Mouse (Mus musculus): ENCODE measurements around the gene Actg1. TPM values are rescaled to one million over a fixed set of nuclear protein-coding genes. Genes with fewer than 3 reads are reported as not detected.

Gene Actg1
- total RNA-seq, 2 experiments from 2014 or later, result 949 to 1,134 TPM

Small RNA genes within 50 kb of the gene (microRNA-seq; reads per million reads assigned to microRNA genes)
- gene Gm23419, result not detected
- gene Mir6935, result 1.3 reads per million

Other genes starting within 250 kb of the Actg1 start
- 10 to 100 TPM; 14.8 to 16.9 TPM for gene Tepsin, start 249.8 kb downstream of the Actg1 start, total RNA-seq (2021)
- 10 to 100 TPM; 50.2 to 53.5 TPM for gene Ndufaf8, start 249.6 kb downstream of the Actg1 start, total RNA-seq (2021)
- gene Slc38a10, start 197.2 kb downstream of the Actg1 start, total RNA-seq (2021), result 100 to 1,000 TPM; 132 to 147 TPM
- gene Bahcc1, start 115.6 kb downstream of the Actg1 start, total RNA-seq (2021), result 10 to 100 TPM; 25.3 to 26.7 TPM
- gene Fscn2, start 13.0 kb upstream of the Actg1 start, total RNA-seq (2021), result under 1 TPM; 0.39 to 0.51 TPM
- 10 to 100 TPM; 34.5 to 35.6 TPM for gene Faap100, start 30.2 kb upstream of the Actg1 start, total RNA-seq (2021)
- 10 to 100 TPM; 76.3 to 77.5 TPM for gene Nploc4, start 89.2 kb upstream of the Actg1 start, total RNA-seq (2021)
- 10 to 100 TPM in 1 of 2 experiments, 1 to 10 TPM in 1; 7.1 to 10.2 TPM for gene Tspan10, start 94.1 kb upstream of the Actg1 start, total RNA-seq (2021)
- under 1 TPM in 1 of 2 experiments, not detected in 1; 0.25 TPM for gene Pde6g, start 105.0 kb upstream of the Actg1 start, total RNA-seq (2021)
- 10 to 100 TPM; 34.6 to 43.3 TPM for gene Oxld1, start 109.5 kb upstream of the Actg1 start, total RNA-seq (2021)
- 10 to 100 TPM; 19.0 to 21.4 TPM for gene Ccdc137, start 109.6 kb upstream of the Actg1 start, total RNA-seq (2021)
- gene Arl16, start 119.1 kb upstream of the Actg1 start, total RNA-seq (2021), result 10 to 100 TPM; 24.4 to 26.8 TPM
- 100 to 1,000 TPM; 105 to 107 TPM for gene Mrpl12, start 136.1 kb upstream of the Actg1 start, total RNA-seq (2021)
- 100 to 1,000 TPM; 102 to 103 TPM for gene Slc25a10, start 143.3 kb upstream of the Actg1 start, total RNA-seq (2021)
- 1 to 10 TPM; 2.5 to 9.8 TPM for gene Gcgr, start 182.2 kb upstream of the Actg1 start, total RNA-seq (2021)
- 10 to 100 TPM; 80.6 to 84.2 TPM for gene Mcrip1, start 201.2 kb upstream of the Actg1 start, total RNA-seq (2021)
- gene Ppp1r27, start 202.6 kb upstream of the Actg1 start, total RNA-seq (2021), result 1 to 10 TPM; 1.3 to 5.6 TPM
- gene P4hb, start 224.7 kb upstream of the Actg1 start, total RNA-seq (2021), result 100 to 1,000 TPM; 531 to 539 TPM
- gene Arhgdia, start 233.1 kb upstream of the Actg1 start, total RNA-seq (2021), result 100 to 1,000 TPM; 321 to 354 TPM
- 100 to 1,000 TPM; 136 to 169 TPM for gene Alyref, start 249.8 kb upstream of the Actg1 start, total RNA-seq (2021)
- 10 to 100 TPM; 87.4 to 90.7 TPM for gene Anapc11, start 249.9 kb upstream of the Actg1 start, total RNA-seq (2021)

Data from adrenal gland, postnatal 4 days (tissue).